Mouse (Mus musculus) ES-E14 (cell line): ENCODE data around the gene Rfx7.

Experiments used
- CHD2 ChIP-seq: IDR thresholded peaks from 2 replicates; pipeline ENCODE4 v1.6.1; 2014; ENCODE audit warnings: mild to moderate bottlenecking, low read depth, low read length, inconsistent platforms
- ZNF384 ChIP-seq: IDR thresholded peaks from 2 replicates; pipeline ENCODE4 v1.6.1; 2012; ENCODE audit warnings: low read depth, low read length, inconsistent platforms

DNA sequence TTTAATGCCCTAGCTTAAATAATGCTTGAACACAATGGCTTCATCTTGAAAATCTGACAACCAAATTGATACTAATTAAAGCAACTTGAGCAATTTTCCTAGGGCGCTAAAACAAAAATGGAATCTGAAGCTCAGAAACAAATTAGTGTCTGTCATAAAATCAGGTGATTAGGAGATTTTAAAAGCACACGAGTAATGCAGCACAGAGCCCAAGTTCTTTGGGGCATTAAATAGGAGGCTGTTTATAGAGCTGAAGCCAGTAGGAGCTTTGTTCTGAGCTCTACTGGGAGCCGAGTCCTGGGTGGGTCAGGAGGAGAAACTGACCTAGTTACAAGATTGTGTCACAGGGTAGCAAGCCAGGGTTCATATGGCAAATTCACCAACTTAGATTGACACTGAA is 34.9 kb upstream of the Rfx7 start:
- TF ChIP-seq ZNF384 (no peak), CHD2 (no peak)
